Mouse (Mus musculus): ENCODE measurements around the gene BC034090. TPM values are rescaled to one million over a fixed set of nuclear protein-coding genes. Genes with fewer than 3 reads are reported as not detected.

Gene BC034090
- 0.26 TPM for polyA plus RNA-seq (2017; shearing (Covaris generic))

DNA sequence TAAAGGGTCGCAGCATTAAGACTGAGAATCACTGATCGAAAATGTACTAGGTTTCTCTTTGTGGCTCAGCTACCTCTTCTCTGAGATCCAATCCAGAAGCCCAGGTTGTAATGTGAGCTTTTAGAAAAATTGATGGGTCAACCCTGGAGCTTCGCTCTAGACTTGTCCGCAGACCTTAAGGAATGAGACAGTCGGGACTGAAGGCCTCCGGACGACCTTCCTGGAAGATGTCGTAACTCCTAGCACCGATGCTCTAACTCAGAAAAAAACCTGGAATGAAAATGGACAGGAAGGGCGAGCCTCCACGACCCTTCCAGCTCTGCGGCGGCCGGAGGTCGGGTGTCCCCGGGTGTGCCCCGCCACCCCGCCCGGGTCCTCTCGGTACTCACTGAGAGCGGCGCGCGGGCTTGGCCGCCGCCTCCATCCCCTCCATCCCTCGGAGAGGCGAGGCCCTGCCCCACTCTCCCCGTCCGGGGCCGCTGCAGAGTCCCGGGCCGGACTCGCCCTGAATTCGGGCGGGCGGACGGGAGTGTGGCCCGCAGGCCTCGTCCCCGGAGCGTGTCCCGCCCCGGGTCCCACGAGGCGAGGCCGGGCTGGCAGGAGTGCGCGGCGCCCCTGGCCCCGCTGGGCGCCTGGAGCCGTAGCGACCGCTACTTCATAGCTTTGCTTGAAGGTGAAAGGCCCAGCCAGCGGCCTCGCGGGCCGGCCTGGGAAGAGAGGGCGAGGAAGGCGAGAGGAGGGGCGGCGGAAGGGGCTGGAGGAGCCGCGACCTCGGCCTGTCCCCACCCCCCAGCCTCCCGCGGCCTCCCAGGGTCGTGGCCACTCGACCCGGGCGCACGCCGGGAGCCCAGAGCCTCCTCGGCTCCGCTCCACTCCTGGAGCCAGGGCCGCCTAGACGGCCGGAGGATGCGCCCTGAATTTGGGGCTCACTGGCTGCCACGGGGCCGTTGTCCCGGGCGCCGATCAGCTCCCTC lies at the start of gene BC034090:
Gene BC034090, minus strand, starts transcription at position 648 of the 974 bp plus-strand sequence.

Other genes with a start within 250 kb of the BC034090 start
- 343 TPM for gene Ier5, start 144.8 kb downstream of the BC034090 start, polyA plus RNA-seq (2017; shearing (Covaris generic))
- gene Mr1, start 97.6 kb downstream of the BC034090 start, polyA plus RNA-seq (2017; shearing (Covaris generic)), result 10.1 TPM
- gene Stx6, start 85.7 kb downstream of the BC034090 start, polyA plus RNA-seq (2017; shearing (Covaris generic)), result 147 TPM
- 39.6 TPM for gene Xpr1, start 173.0 kb upstream of the BC034090 start, polyA plus RNA-seq (2017; shearing (Covaris generic))

All from effector memory CD4-positive, alpha-beta T cell, adult 5 months (primary cell).